Mouse (Mus musculus): ENCODE measurements around the gene Zfp13. TPM values are rescaled to one million over a fixed set of nuclear protein-coding genes. Genes with fewer than 3 reads are reported as not detected.

Zfp13 gene
- total RNA-seq (2014; rRNA removed; ENCODE audit: low replicate concordance) (17.9 and 18.5 TPM in 2 replicates), polyA plus RNA-seq (2015; fragmentation: Nextera tagmentation; extraction: Ambion mirVana) (5.3 and 6.4 TPM in 2 replicates)

DNA sequence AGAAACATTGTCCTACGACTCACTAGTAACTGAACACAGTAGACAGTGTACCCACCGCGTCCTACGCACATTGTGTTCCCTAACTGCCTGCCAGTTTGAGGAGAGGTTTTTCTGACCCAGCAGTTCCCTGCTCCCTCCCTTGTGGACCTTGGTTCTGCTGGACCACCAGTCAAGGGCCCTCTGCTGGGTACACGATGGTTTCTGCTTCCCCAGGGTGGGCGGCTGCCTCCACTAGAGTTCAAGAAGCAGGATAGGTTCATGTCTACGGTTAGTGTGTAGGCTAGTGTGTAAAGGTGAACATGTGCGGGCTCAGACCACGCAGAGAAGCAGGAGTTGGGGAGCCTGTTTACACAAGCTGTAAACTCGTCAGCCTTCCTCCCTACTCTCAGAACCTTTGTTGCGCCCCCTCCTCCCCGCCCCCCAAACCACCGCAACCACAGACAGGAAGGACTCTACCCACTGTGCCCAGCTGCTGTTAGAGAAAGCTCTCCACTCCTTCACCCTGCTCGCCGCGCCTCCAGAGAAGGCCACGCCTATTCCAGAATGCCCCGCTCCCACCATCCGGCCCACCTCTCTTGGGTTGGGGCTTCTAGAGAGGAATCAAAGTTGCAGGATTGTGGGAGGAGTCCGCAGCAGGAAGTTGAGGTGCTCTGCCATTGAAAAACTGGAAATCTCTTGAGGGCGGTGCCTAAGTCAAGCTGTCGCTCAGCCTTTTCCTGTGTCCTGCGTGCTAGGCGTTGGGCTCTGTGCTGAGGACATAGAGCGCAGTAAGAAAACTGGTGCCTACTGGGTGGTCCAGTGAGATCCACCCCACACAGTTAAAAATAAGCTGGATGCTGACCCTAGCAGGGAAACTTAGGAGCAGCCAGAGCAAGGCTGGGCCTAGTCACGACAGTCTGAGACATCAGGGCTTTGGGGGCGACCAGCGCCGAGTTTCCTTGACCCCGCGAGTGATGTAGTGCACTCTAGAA is at the start of gene Zfp13:
Zfp13 (minus strand) TSS at position 906 of the 971 bp plus-strand sequence.
- Histone ChIP-seq H3K4me2 (ENCODE audit: low read depth, low read length) (peak within 1 kb of the TSS; percentile 74), H3K4me1 (ENCODE audit: control insufficient read depth, insufficient read depth) (peaks cover 5% of the 10 kb centered on the region; the same call in 1 of the 2 replicates), H3K9ac (replicated peaks; ENCODE audit: low read depth, low read length) (peak within 1 kb of the TSS; percentile 68), H3K4me3 (ENCODE audit: low read depth, low read length) (peak within 1 kb of the TSS; percentile 48), H3K27ac (ENCODE audit: low read depth) (peak within 1 kb of the TSS; percentile 89), H3K36me3 (replicated peaks; ENCODE audit: control insufficient read depth, insufficient read depth, low read length) (no peaks in the 10 kb centered on the region), H3K9me3 (replicated peaks; ENCODE audit: control insufficient read depth, low read length) (no peaks in the 10 kb centered on the region), H3K27me3 (ENCODE audit: control insufficient read depth, insufficient read depth, low read length) (no peaks in the 10 kb centered on the region)
- TF ChIP-seq EP300 (IDR thresholded peaks at IDR 0.05; ENCODE audit: low read depth) (no peak), CTCF (IDR thresholded peaks at IDR 0.05; ENCODE audit: low read depth) (no peak)
- ATAC-seq (ENCODE audit: insufficient read depth, low read depth) = peak; percentile 98
- DNase-seq (ENCODE audit: low spot score) = peak; percentile 98
- WGBS = 3% methylated on average over 31 of the region's 31 CpGs

DNA sequence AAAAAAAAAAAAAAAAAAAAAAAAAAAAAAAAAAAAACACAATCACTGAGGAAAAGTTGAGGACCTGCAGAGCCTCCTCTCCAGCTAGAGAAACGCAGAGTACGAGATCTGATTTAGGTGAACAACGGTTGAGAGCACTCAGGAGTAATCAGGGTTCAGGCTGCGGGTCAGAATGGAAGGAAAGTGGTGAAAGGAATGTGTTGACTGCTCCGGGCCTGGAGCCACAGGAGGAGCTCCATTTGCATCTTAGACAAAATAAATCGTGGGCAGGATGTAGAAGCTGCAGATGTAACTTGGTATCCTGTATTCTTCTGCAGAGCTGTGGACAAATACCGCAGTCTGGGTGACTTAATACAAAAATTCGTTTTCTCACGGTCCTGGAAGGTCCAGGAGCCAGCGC is 46.6 kb upstream of the Zfp13 start:
- no peak for TF ChIP-seq EP300 (IDR thresholded peaks at IDR 0.05; ENCODE audit: low read depth)
- TF ChIP-seq CTCF (IDR thresholded peaks at IDR 0.05; ENCODE audit: low read depth) = no peak
- H3K9me3 ChIP-seq (replicated peaks; ENCODE audit: control insufficient read depth, low read length) = no peaks in the 10 kb centered on the region
- H3K27ac ChIP-seq (ENCODE audit: low read depth) = no peak overlapping the region
- H3K4me2 ChIP-seq (ENCODE audit: low read depth, low read length) = no peak overlapping the region
- no peak overlapping the region for H3K4me3 ChIP-seq (ENCODE audit: low read depth, low read length)
- DNase-seq (ENCODE audit: low spot score) (peak; percentile 17), ATAC-seq (ENCODE audit: insufficient read depth, low read depth) (no peak)
- H3K27me3 ChIP-seq (ENCODE audit: control insufficient read depth, insufficient read depth, low read length) = peaks cover 13% of the 10 kb centered on the region
- H3K36me3 ChIP-seq (replicated peaks; ENCODE audit: control insufficient read depth, insufficient read depth, low read length) = no peaks in the 10 kb centered on the region
- H3K4me1 ChIP-seq (ENCODE audit: control insufficient read depth, insufficient read depth) = peaks cover 8% of the 10 kb centered on the region; the same call in 1 of the 2 replicates
- 24% methylated on average over 10 of the region's 10 CpGs for WGBS
- H3K9ac ChIP-seq (replicated peaks; ENCODE audit: low read depth, low read length) = no peak overlapping the region

DNA sequence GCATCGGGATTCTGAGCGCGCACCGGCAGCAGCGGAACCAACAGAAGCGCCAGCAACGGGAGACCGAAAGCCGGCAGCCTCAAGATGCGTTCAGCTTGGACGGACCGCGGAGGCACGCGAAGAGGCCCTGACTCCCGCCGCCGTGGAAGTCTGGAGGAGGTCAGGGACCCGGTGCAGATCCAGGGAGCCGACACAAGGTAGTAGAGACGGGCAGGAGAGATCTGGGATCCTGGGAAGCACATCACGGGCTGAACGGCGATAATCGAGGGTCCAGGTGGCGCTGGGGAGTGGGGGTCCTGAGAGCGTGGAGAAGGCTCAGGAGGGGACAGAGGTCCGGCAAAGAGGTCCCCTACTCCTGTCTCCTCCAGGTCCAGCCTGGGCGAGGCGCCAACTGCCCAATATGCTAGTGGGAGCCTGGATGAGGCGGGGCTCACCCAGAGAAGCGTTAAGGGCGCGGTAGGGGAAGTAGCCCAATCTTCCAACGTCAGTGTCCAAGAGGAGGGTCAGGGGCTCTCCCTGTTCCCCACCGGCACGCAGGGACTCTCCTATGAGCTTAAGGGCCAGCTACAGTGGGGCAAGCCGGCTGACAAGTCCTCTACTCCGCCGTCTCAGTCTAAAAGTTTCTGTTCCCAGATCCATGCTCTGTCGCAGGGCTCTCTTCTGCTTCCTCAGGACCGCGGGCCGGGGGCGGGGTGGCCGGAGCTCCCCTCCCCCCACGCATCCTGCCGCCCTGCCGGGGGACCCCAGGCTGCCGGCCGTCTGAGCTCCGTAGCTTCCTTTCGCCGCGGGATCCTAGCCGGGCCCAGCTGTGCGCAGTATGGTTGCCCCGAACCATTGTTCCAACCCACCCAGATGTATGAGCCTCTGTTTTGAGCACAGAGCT is 45.6 kb upstream of the Zfp13 start, which contains the start of gene Mmp25:
Mmp25 (minus strand) TSS at position 665 of the 883 bp plus-strand sequence.
- 2% methylated on average over 58 of the region's 58 CpGs for WGBS
- peaks cover 13% of the 10 kb centered on the region for H3K27me3 ChIP-seq (ENCODE audit: control insufficient read depth, insufficient read depth, low read length)
- no peak for TF ChIP-seq CTCF (IDR thresholded peaks at IDR 0.05; ENCODE audit: low read depth)
- TF ChIP-seq EP300 (IDR thresholded peaks at IDR 0.05; ENCODE audit: low read depth) = no peak
- peak within 1 kb of the TSS; percentile 84 for H3K4me2 ChIP-seq (ENCODE audit: low read depth, low read length)
- H3K4me3 ChIP-seq (ENCODE audit: low read depth, low read length) = peak within 1 kb of the TSS; percentile 53
- no peaks in the 10 kb centered on the region for H3K36me3 ChIP-seq (replicated peaks; ENCODE audit: control insufficient read depth, insufficient read depth, low read length)
- H3K4me1 ChIP-seq (ENCODE audit: control insufficient read depth, insufficient read depth) = peaks cover 8% of the 10 kb centered on the region; the same call in 1 of the 2 replicates
- DNase-seq (ENCODE audit: low spot score) (no peak), ATAC-seq (ENCODE audit: insufficient read depth, low read depth) (peak; percentile 24; the same call in 1 of the 2 replicates)
- peak within 1 kb of the TSS; percentile 43 for H3K9ac ChIP-seq (replicated peaks; ENCODE audit: low read depth, low read length)
- no peak within 1 kb of the TSS for H3K27ac ChIP-seq (ENCODE audit: low read depth)
- H3K9me3 ChIP-seq (replicated peaks; ENCODE audit: control insufficient read depth, low read length) = no peaks in the 10 kb centered on the region

DNA sequence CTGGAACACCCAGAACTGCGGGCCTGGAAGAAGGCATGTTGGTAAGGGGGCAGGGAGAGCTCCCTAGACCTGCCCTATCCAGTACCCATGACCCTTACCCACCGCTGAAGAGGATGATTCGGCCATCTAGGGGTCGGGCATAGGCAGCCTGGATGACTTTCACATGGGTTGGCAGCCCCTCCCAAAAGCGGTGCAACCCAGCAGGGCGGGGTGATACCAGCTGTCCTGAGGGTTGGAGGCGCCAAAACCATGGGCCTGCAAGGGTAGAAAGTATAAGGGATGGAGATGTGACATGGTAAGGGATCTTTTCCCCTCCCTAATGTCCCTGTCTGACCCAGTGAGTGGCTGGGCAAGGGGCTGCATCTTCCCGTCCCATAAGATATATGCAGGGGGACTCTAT is 32.0 kb upstream of the Zfp13 start:
- Histone ChIP-seq H3K4me3 (ENCODE audit: low read depth, low read length) (no peak overlapping the region), H3K27me3 (ENCODE audit: control insufficient read depth, insufficient read depth, low read length) (0 out of 2 replicates have a peak, but pooled peaks cover 18% of the 10 kb centered on the region), H3K27ac (ENCODE audit: low read depth) (no peak overlapping the region), H3K4me1 (ENCODE audit: control insufficient read depth, insufficient read depth) (no peaks in the 10 kb centered on the region), H3K9me3 (replicated peaks; ENCODE audit: control insufficient read depth, low read length) (no peaks in the 10 kb centered on the region), H3K36me3 (replicated peaks; ENCODE audit: control insufficient read depth, insufficient read depth, low read length) (no peaks in the 10 kb centered on the region), H3K9ac (replicated peaks; ENCODE audit: low read depth, low read length) (no peak overlapping the region), H3K4me2 (ENCODE audit: low read depth, low read length) (no peak overlapping the region)
- DNase-seq (ENCODE audit: low spot score) (no peak), ATAC-seq (ENCODE audit: insufficient read depth, low read depth) (no peak)
- TF ChIP-seq EP300 (IDR thresholded peaks at IDR 0.05; ENCODE audit: low read depth) (no peak), CTCF (IDR thresholded peaks at IDR 0.05; ENCODE audit: low read depth) (no peak)
- 71% methylated on average over 8 of the region's 8 CpGs for WGBS
